Mouse (Mus musculus) brain, embryonic 14.5 days (tissue): ENCODE results near the gene Rxylt1. TPM values are rescaled to one million over a fixed set of nuclear protein-coding genes. Genes with fewer than 3 reads are reported as not detected.
A peak's percentile ranks its signal among the peaks of the same experiment; 100 is the strongest.

Source experiments
- DNase-seq: peaks from one replicate; pipeline ENCODE4 v3.0.0-alpha.2; 2011; ENCODE audit warnings: low read depth
- CTCF ChIP-seq: fragments of 200-500 bp; IDR thresholded peaks from 2 replicates; pipeline ENCODE4 v1.5.1; 2012; ENCODE audit warnings: inconsistent platforms, mild to moderate bottlenecking, moderate library complexity, borderline replicate concordance; ENCODE audit not compliant: insufficient read depth, insufficient read length; ENCODE audit errors: extremely low read depth
- POLR2A ChIP-seq: fragments of 200-500 bp; IDR thresholded peaks from 2 replicates; pipeline ENCODE4 v1.6.1; 2012; ENCODE audit warnings: mild to moderate bottlenecking, inconsistent platforms, borderline replicate concordance; ENCODE audit not compliant: poor library complexity, insufficient read depth, insufficient read length, severe bottlenecking; ENCODE audit errors: extremely low read depth
- polyA plus RNA-seq: library from polyadenylated mRNA; depleted of rRNA; stranded (reverse); fragments of >200 nt; gene quantifications from 2 replicates; pipeline ENCODE4 v1.2.3, GENCODE M21; 2012

Rxylt1 gene
- polyA plus RNA-seq, 1 experiment: 15.3 TPM

DNA sequence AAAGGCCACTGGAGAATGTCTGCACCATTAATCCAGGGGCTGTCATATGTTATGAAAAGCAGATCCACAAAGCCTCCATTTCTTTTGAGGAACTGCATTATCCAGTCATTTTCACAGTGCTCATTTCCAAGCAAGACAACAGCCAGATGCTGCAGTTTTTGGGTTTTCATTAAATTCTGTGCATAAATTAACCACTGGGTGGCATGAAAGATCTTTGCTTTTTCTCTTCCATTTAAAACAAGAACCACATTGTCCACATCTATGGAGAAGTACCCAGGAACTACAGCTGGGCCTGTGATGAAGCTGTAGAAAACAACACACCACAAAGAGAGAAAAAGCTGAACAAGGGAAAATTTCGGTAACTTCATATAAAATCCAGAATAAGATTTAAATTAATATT is 6.7 kb downstream of the Rxylt1 start:
- TF ChIP-seq CTCF (no peak), POLR2A (no peak)
- DNase-seq: no peak

DNA sequence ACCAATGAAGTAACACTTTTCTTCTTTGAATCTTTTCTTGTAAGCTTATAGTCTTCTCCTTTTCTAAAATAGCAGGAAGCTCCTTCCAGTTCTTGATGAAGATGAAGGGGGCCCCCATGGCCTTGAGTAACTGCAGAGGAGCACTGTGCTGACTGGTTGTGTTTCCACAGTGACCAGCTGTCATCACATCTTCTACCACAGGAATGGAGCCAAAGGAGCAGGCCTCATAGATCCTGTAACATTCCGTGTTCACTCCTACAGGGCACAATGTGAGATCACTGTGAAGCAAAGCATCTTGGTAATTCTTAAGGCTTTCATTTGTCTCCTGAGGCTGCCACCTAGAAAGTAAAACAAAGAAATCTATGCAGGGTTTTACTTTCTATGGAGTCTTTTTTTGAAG is 15.8 kb downstream of the Rxylt1 start:
- no peak for DNase-seq
- TF ChIP-seq CTCF: no peak
- TF ChIP-seq POLR2A: no peak

DNA sequence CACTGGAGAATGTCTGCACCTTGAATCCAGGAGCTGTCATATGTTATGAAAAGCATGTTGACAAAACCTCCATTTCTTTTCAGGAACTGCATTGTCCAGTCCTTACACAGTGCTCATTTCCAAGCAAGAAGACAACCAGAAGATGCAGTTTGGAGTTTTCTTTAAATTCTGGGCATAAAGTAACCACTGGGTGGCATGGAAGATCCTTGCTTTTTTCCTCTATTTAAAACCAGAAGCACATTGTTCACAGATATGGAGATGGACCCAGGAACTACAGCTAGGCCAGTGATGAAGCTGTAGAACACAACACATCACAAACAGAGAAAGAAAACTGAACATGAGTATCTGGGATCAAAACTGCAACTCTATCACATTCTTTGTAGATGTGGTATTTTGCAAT is 28.0 kb downstream of the Rxylt1 start:
- no peak for TF ChIP-seq CTCF
- peak; percentile 7 for DNase-seq

DNA sequence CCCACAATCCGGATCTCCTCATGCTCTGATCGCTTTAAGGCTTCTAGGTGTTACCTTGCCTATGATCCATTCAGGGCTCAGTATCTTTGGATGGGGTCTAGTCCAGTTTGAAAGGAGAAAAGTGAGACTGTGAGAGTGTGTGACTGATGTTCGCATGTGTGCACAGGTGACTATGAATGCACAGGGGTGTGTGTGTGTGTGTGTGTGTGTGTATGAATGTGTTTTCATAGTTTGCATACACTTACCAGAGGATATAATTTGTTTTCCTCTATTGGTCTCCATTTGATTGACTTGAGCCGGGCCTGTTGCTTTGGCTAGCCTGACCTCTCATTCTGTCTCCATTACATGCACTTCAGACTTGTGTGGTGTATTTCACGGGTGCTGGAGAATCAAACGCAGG is 41.3 kb downstream of the Rxylt1 start:
- TF ChIP-seq CTCF: no peak
- TF ChIP-seq POLR2A: no peak
- DNase-seq: no peak

DNA sequence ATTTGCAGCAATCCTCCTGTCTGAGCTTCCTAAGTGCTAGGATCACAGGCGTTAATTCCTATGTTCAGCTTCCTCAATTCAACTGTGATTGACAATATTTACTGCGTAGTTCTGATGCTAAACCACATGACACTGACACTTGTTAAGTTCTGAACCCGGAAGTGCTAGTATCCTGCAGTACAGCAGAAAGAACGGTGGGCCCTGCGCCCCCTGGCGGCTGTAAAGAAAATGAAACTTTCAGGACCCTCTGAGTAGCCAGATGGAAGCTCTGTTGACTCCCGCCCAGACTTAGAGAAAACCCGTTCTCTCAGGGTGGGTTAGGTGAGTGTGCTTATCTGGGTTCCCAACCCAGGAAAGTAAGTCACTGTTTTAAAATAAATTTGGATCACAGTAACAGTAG is 42.6 kb downstream of the Rxylt1 start:
- no peak for TF ChIP-seq POLR2A
- peak; percentile 80 for TF ChIP-seq CTCF
- DNase-seq: peak; percentile 78

DNA sequence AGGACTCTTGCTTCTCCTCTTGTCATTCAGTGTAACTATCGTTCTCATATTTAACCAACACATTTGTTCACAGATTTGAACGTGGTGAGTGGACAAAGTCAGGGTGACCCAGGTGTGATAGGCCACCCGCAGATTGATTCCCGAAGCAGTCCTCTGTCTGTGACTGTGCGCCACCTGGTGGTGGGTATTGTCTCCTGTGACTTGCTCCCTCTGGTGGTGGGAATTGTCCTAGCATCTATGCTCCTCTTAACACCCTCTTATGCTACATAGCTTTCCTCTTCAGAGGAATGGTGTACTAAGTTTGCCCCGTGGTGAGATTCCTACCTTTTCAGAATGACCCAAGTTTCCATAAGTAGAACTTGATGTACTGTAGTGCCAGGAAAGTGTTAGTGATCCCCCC is 45.3 kb downstream of the Rxylt1 start:
- TF ChIP-seq CTCF (peak; percentile 100), POLR2A (no peak)
- DNase-seq: peak; percentile 90

DNA sequence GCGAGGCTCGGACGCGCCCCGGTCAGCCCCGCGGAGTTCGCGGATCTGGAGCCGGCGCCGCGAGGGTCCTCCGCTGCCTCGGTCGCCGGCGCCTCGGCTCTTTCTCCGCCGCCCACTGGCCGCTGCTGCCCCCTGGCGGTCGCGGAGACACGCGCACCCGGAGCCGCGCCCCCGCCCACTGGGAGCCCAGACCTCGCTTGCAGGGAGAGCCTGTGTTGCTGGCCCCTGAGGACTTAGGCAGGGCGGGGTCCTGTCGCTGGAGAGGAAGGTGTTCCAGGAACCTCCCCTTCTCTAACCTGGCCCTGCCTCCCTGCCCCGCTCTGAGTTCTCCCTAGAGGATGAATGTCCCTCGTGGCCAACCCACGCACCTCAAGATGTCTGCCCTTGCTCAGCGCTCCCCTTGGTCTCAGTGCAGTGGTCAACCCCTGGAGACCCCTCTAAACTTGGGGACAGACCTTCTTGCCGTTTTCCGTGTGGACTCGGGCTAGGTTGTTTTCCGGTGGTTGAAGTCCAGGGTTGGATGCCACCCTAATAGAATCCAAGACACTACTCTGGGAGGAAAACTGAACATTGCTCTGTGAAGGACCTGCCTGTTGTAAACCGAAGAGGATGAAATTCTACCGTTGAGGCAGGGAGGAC is 49.3 kb downstream of the Rxylt1 start:
- peak; percentile 86 for DNase-seq
- TF ChIP-seq CTCF: peak; percentile 89
- peak; percentile 64; the same call in 1 of the 2 replicates for TF ChIP-seq POLR2A

DNA sequence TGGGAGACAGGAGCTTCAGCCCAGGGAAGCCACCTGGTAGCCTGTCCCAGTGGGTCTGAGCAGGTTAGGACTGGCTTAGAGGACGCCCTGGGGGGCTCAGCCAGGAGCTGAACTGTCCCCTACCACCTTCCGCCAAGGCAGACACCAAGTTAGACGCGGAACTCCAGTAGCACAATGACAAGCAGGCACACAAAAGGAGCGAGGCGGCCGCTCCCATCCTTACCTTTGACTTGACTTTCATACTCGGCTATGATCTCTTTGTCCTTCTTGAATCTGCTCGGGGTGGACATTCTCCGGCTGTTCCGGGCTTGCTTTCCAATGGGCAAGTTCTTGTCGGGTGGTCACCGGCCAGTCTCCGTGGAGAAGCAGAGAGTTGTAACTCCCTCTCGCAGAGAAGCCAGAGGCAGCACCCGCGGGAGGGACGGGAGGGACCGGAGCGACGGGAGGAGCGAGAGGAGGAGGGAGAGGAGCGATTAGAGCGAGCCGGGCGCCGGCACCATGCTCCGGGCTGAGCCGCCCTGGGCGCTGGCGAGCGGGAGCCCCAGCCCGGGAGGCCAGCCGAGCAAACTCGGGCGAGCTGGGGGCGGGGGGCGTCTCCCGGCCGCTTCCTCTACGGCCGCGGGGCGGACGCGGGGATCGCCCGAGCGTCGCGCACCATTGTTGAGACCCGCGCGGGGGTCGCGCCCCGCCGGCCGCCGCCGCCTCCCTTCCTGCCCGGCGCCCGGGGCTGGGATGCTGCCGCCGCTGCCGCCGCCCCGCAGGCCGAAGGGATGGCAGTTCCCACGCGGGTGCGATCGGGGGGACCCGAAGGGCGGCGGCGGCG is 50.1 kb downstream of the Rxylt1 start, which contains the start of gene Srgap1:
Srgap1 (minus strand) TSS at position 412 of the 823 bp plus-strand sequence.
- TF ChIP-seq POLR2A (peak; percentile 26; the same call in 1 of the 2 replicates), CTCF (no peak)
- peak; percentile 81 for DNase-seq

DNA sequence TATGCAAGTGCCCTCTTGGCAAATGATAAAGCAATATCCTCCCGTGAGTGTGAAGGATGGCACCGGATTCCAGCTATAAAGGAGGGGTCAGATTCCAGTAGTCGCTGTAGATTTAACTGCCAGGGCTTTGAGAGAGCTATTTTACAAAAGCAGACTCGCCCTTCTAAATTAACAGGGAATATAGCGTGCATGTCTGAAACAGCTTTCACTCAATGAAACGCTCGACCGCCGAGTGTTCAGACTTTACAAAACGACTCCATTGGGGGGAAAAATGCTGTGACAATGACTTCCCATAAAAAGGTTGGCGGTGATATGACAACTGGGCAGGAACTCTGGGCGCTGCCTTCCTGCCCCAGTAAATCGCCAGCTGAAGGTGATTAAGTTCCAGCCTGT is 50.7 kb downstream of the Rxylt1 start:
- no peak for TF ChIP-seq CTCF
- TF ChIP-seq POLR2A: no peak
- DNase-seq: peak; percentile 67

DNA sequence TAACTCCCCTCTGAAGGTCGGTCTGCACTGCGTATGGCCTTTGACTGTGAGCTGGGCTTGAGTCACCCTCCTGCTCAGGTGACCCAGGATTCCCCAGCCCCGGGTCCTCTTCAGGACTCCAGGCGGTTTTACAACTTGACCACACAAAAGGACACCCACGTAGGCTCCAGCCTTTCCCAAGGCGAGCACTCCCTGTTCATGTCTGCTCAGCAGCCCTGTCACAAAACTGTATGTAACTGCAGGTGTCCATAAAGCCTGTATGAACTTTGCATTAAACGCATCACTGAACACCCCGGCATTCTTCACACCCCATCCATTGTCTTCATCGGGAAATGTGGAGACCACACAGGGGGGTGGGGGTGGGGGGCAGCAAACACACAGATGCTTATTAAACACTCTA is 51.2 kb downstream of the Rxylt1 start:
- no peak for TF ChIP-seq POLR2A
- TF ChIP-seq CTCF: no peak
- DNase-seq: peak; percentile 54

DNA sequence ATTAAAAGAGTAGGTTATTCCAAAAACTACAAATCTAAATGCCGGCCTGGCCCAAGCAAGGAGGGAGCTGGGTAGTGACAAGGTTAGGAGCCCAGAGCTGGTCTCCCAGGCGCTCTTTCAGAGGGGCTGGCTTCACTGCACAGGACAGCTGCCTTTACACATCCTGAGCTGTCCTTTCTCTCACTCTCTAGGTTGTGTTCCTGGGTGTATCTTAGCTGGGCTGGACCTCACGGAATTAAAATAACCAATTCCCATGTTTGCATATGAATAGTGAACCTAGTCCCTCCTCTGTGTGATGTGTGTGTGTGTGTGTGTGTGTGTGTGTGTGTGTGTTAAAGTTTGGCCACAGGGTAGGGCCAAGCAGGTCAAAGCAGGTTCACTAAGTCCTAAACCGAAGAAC is 52.2 kb downstream of the Rxylt1 start:
- DNase-seq: no peak

DNA sequence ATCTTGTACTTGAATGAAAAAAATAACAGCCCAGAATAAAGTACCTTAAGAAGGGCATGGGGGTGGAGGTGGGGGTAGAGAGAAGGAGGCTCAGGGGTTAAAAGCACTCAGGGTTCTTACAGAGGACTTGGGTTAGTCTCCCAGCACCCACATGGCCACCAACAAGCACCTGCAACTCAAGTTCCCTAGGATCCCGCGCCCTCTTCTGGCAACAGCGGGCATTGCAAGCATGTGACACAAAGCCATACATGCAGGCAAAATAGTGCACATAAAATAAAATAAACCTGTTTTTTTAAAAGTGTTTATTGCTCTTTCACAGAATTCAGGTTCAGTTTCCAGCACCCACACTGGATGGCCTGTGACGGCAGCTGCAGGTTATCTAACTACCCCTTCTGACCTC is 56.8 kb downstream of the Rxylt1 start:
- TF ChIP-seq POLR2A: no peak
- TF ChIP-seq CTCF: peak; percentile 56; the same call in 1 of the 2 replicates
- DNase-seq: no peak

More for the DNA sequence above, 52.2 kb downstream of the Rxylt1 start:
- TF ChIP-seq POLR2A: no peak
- no peak for TF ChIP-seq CTCF
